Mouse (Mus musculus) limb, embryonic 10.5 days (tissue): Measurements from ENCODE around the gene Cdyl. TPM values are rescaled to one million over a fixed set of nuclear protein-coding genes. Genes with fewer than 3 reads are reported as not detected.

Experiments
- DNase-seq: peaks from one replicate; pipeline ENCODE4 v3.0.0-alpha.2; 2017; ENCODE audit warnings: low spot score
- H3K27ac ChIP-seq: fragments of 300-500 bp; sonication (generic); 2 replicates; pipeline ENCODE4 v1.5.1; 2016; ENCODE audit warnings: mild to moderate bottlenecking
- H3K27me3 ChIP-seq: fragments of 300-500 bp; sonication (generic); 2 replicates; pipeline ENCODE4 v1.6.1; 2016; ENCODE audit warnings: low read depth, mild to moderate bottlenecking; ENCODE audit not compliant: poor library complexity, severe bottlenecking
- H3K36me3 ChIP-seq: fragments of 300-500 bp; sonication (generic); 2 replicates; pipeline ENCODE4 v1.6.1; 2016; ENCODE audit warnings: mild to moderate bottlenecking, moderate library complexity
- H3K4me1 ChIP-seq: fragments of 300-500 bp; sonication (generic); 2 replicates; pipeline ENCODE4 v1.6.1; 2016
- H3K4me3 ChIP-seq: fragments of 300-500 bp; sonication (generic); 2 replicates; pipeline ENCODE4 v1.5.1; 2016; ENCODE audit warnings: mild to moderate bottlenecking, moderate library complexity
- H3K9me3 ChIP-seq: fragments of 300-500 bp; sonication (generic); replicated peaks from 2 replicates; pipeline ENCODE4 v1.6.1; 2016; ENCODE audit warnings: mild to moderate bottlenecking
- WGBS: fragments of 180-500 bp; shearing (Covaris S2); methylation state at CpG from one replicate; pipeline ENCODE4 v1.1.7; 2016; 5-methylcytosine and 5-hydroxymethylcytosine counted together
- polyA plus RNA-seq: library from polyadenylated mRNA; unstranded; fragments of >200 nt; fragmentation: Nextera tagmentation; extraction: Ambion mirVana; gene quantifications from 2 replicates; pipeline ENCODE4 v1.2.1, GENCODE M21; 2016

Gene Cdyl
- polyA plus RNA-seq, 1 experiment from 2014 or later = 14.3 TPM

DNA sequence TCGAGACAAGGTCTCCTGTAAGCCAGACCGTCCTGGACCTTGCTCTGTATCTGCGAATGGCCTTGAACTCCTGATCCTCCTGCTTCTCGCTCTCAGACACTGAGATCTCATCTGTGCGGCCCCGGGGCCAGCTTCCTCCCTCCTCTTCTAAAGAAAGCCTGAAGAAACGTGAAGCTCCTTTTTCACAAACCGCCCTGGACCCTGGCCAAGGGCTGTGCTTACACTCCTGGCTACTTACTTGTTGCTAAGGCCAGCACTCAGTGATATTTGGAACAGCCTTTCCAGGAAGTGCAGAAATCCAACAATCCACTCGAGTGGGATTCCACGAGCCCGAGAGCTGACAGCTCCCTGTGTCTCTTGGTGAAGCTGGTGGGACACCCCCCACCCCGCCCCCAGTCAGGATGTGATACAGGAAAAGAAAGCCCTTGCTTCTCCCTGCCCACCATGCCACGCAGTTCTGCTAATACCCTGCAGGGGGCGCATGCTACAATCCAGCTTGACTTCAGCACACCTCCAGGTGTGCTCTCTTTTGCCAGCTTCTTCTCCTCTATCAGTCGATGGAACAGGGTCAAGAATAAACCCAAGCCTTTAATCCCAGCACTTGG is 226.6 kb downstream of the Cdyl start:
- peaks cover 17% of the 10 kb centered on the region for H3K4me1 ChIP-seq
- 43% methylated on average over 15 of the region's 15 CpGs for WGBS
- peak; percentile 59 for DNase-seq

DNA sequence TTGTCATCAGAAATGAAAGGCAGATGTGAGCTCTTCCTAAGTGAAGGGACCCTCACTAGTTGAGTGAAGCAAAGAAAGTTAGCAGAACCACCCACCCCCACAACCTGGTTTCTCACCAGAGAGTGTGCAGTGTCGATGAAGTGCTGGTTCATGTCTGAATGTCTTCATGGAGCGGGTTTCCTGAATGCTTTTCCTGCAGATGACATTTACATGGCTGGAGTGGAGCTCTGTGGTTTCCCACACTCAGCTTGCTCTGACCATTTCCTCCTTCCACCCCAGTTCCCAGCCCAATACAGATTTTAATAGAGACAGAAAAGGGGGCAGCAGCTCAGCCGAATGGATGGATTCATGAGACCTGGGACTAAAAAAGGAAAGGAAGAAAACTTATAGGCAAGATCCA is 233.2 kb downstream of the Cdyl start:
- H3K4me1 ChIP-seq = no peaks in the 10 kb centered on the region
- DNase-seq = no peak
- no peak overlapping the region for H3K27ac ChIP-seq
- 91% methylated on average over 3 of the region's 3 CpGs for WGBS
- H3K36me3 ChIP-seq = peaks cover 19% of the 10 kb centered on the region
- no peak overlapping the region for H3K4me3 ChIP-seq
- H3K9me3 ChIP-seq = no peaks in the 10 kb centered on the region
- no peaks in the 10 kb centered on the region for H3K27me3 ChIP-seq

More for the DNA sequence above, 226.6 kb downstream of the Cdyl start:
- no peak overlapping the region for H3K4me3 ChIP-seq
- no peaks in the 10 kb centered on the region for H3K9me3 ChIP-seq
- H3K27me3 ChIP-seq = no peaks in the 10 kb centered on the region
- H3K27ac ChIP-seq = no peak overlapping the region
- no peaks in the 10 kb centered on the region for H3K36me3 ChIP-seq

GRCm38 (mm10) chr13:35905378-35905777 is 245.7 kb downstream of the Cdyl start:
- H3K4me1 ChIP-seq = peaks cover 8% of the 10 kb centered on the region; the same call in 1 of the 2 replicates
- H3K9me3 ChIP-seq = no peaks in the 10 kb centered on the region
- 3% methylated on average over 13 of the region's 13 CpGs for WGBS
- H3K36me3 ChIP-seq = 0 out of 2 replicates have a peak, but pooled peaks cover 3% of the 10 kb centered on the region
- H3K4me3 ChIP-seq = peak overlapping the region; percentile 73
- peak; percentile 31 for DNase-seq
- H3K27me3 ChIP-seq = no peaks in the 10 kb centered on the region
- peak overlapping the region; percentile 81 for H3K27ac ChIP-seq

DNA sequence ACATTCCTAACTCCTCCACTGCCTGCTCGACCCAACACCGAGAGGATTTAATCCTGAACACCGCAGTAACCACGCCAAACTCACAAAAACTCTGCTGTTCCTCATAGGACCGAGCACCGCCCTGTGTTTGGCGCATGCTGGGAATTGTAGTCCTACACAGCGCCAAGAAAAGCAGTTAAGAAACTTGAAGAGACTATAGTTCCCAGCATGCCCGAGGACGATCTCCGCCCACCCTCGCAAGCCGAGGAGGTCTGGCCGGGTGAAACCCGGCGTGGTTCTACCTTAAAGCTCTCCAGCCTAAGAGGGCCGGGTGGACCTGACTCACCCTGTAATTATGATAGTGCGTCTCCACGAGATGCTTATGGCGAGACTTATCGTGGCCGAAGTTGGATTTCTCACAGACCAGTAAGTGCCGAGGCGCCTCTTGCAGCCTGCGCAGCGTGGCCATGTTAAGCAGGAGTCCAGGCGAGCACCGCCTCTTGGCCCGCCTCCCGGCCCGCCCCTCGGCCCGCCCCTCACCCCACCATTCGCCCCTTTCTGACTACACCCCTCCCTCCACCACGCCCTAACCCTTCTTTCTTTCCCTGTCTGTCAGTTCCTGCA is 246.3 kb downstream of the Cdyl start, which contains the start of gene Rpp40:
Gene Rpp40 (minus strand): TSS at position 481 of the 603 bp plus-strand sequence.
- under 1% methylated on average over 35 of the region's 35 CpGs for WGBS
- peaks cover 8% of the 10 kb centered on the region; the same call in 1 of the 2 replicates for H3K4me1 ChIP-seq
- peak within 1 kb of the TSS; percentile 81 for H3K27ac ChIP-seq
- no peaks in the 10 kb centered on the region for H3K9me3 ChIP-seq
- DNase-seq = peak; percentile 91
- 0 out of 2 replicates have a peak, but pooled peaks cover under 1% of the 10 kb centered on the region for H3K36me3 ChIP-seq
- no peaks in the 10 kb centered on the region for H3K27me3 ChIP-seq
- H3K4me3 ChIP-seq = peak within 1 kb of the TSS; percentile 73

GRCm38 (mm10) chr13:35911476-35911875 is 251.8 kb downstream of the Cdyl start:
- H3K4me3 ChIP-seq = no peak overlapping the region
- no peak for DNase-seq
- H3K4me1 ChIP-seq = no peaks in the 10 kb centered on the region; the same call in 1 of the 2 replicates
- H3K27ac ChIP-seq = no peak overlapping the region
- no peaks in the 10 kb centered on the region for H3K36me3 ChIP-seq
- 95% methylated on average over 1 of the region's 1 CpGs for WGBS
- H3K9me3 ChIP-seq = no peaks in the 10 kb centered on the region
- no peaks in the 10 kb centered on the region for H3K27me3 ChIP-seq

Other genes starting within 250 kb of the Cdyl start
- 26.4 and 29.5 TPM in 2 replicates for gene Rpp40, start 246.5 kb downstream of the Cdyl start, polyA plus RNA-seq